Comparison of ENCODE assay signal across 11 mouse cellular contexts in the genomic region with DNA sequence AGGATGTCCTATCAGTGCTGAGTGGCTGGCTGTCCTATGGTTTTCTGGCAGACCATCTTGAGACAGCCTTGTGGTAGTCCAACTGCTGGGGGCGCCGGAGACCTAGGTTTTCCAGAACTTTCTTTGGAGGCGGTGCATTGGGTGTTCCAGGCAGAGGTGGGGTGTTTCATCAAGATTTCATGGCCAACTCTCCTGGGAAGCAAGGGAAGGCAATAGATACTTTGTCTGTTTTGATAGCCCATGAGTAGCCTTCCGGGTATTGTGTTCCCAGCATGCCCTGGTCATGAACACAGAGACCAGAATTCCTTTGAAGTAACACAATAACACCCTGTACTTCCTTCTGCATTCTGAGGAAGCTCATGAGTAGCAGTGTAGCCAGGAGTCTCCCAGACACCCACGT. TPM values are rescaled to one million over a fixed set of nuclear protein-coding genes. Genes with fewer than 3 reads are reported as not detected.
A peak's percentile ranks its signal among the peaks of the same experiment; 100 is the strongest.
DNase-seq lines count a peak whose midpoint lies in the region; ATAC-seq and TF ChIP-seq lines count a peak whose summit lies in the region.
"Had no signal": no experiment of that assay in that cellular context is flagged by ENCODE, and none has a peak within 500 bp of the region (broad histone marks: within the 10 kb centered on the region; RNA-seq: fewer than 3 reads in every experiment).

No protein-coding gene starts in this region.

- H3K27ac ChIP-seq in layer of hippocampus, adult 2 months = no peak overlapping the region
- H3K27ac ChIP-seq in heart, embryonic 14.5 days (replicated peaks in 1 of 2; ENCODE audit: control insufficient read depth in 1 of 2, insufficient read depth in 1 of 2, low read depth in 2 of 2, low read length in 2 of 2) = no peak overlapping the region
- H3K27ac ChIP-seq in liver, adult 2 months (replicated peaks; ENCODE audit: insufficient read depth, low read depth, low read length) = no peak overlapping the region
- H3K27ac ChIP-seq in stomach, embryonic 16.5 days (ENCODE audit: low read length) = no peak overlapping the region
- H3K27ac ChIP-seq in hindbrain, embryonic 12.5 days = no peak overlapping the region
- H3K27ac ChIP-seq: embryonic facial prominence, embryonic 13.5 days; midbrain, embryonic 12.5 days had no signal

- no peaks in the 10 kb centered on the region for H3K79me2 ChIP-seq in liver, adult 2 months (ENCODE audit: control insufficient read depth, insufficient read depth, low read length)

- H3K36me3 ChIP-seq in heart, embryonic 14.5 days (ENCODE audit: control insufficient read depth, insufficient read depth, low read length) = no peaks in the 10 kb centered on the region
- H3K36me3 ChIP-seq in liver, adult 2 months (ENCODE audit: control insufficient read depth, insufficient read depth, low read length) = no peaks in the 10 kb centered on the region
- H3K36me3 ChIP-seq in stomach, embryonic 16.5 days (ENCODE audit: control insufficient read depth, insufficient read depth, low read length) = no peaks in the 10 kb centered on the region
- no peaks in the 10 kb centered on the region for H3K36me3 ChIP-seq in hindbrain, embryonic 12.5 days
- H3K36me3 ChIP-seq: embryonic facial prominence, embryonic 13.5 days; midbrain, embryonic 12.5 days had no signal

- H3K4me1 ChIP-seq in heart, embryonic 14.5 days (ENCODE audit: control insufficient read depth in 2 of 2, insufficient read depth in 2 of 2, low read length in 2 of 2) = peaks cover 3 to 6% of the 10 kb centered on the region in 2 experiments; a peak in 1 of 4 replicates
- peaks cover 7% of the 10 kb centered on the region; the same call in 1 of the 2 replicates for H3K4me1 ChIP-seq in liver, adult 2 months (ENCODE audit: control insufficient read depth, insufficient read depth, low read length)
- no peaks in the 10 kb centered on the region for H3K4me1 ChIP-seq in stomach, embryonic 16.5 days (ENCODE audit: control insufficient read depth, insufficient read depth, low read length)
- H3K4me1 ChIP-seq in hindbrain, embryonic 12.5 days = no peaks in the 10 kb centered on the region
- H3K4me1 ChIP-seq: embryonic facial prominence, embryonic 13.5 days; midbrain, embryonic 12.5 days had no signal

- H3K4me2 ChIP-seq in heart, embryonic 14.5 days (ENCODE audit: low read length) = no peak overlapping the region
- H3K4me2 ChIP-seq in stomach, embryonic 16.5 days (ENCODE audit: low read depth, low read length) = no peak overlapping the region
- no peak overlapping the region for H3K4me2 ChIP-seq in hindbrain, embryonic 12.5 days (replicated peaks)
- H3K4me2 ChIP-seq: embryonic facial prominence, embryonic 13.5 days; midbrain, embryonic 12.5 days had no signal

- TF ChIP-seq POLR2A in liver, adult 2 months (IDR thresholded peaks at IDR 0.05; ENCODE audit: extremely low read depth, insufficient read depth, low read length) = no peak

- peak; percentile 57 for TF ChIP-seq CTCF in layer of hippocampus, adult 2 months (conservative IDR thresholded peaks at IDR 0.05)
- TF ChIP-seq CTCF in liver, adult 2 months (IDR thresholded peaks at IDR 0.05; ENCODE audit: low read depth, low read length) = peak; percentile 14; the same call in 1 of the 2 replicates

- DNase-seq in layer of hippocampus, adult 2 months (ENCODE audit: low spot score in 2 of 2) = no peak
- no peak for DNase-seq in layer of hippocampus, postnatal 10 days (ENCODE audit: low spot score in 2 of 2)
- no peak for DNase-seq in liver, adult 2 months (ENCODE audit: extremely low read depth, low read depth, low spot score)
- no peak for DNase-seq in natural killer cell, adult 2 months (ENCODE audit: low spot score in 2 of 2)
- DNase-seq in right cerebral cortex, postnatal 36 days (ENCODE audit: low spot score in 2 of 2) = no peak
- DNase-seq: thymus, postnatal 36 days had no signal

- no peaks in the 10 kb centered on the region for H3K27me3 ChIP-seq in heart, embryonic 14.5 days (ENCODE audit: control insufficient read depth, insufficient read depth, low read length)
- no peaks in the 10 kb centered on the region for H3K27me3 ChIP-seq in liver, adult 2 months (ENCODE audit: control insufficient read depth, insufficient read depth, low read length)
- no peaks in the 10 kb centered on the region for H3K27me3 ChIP-seq in stomach, embryonic 16.5 days (ENCODE audit: control insufficient read depth, insufficient read depth, low read length)
- no peaks in the 10 kb centered on the region for H3K27me3 ChIP-seq in hindbrain, embryonic 12.5 days
- H3K27me3 ChIP-seq: embryonic facial prominence, embryonic 13.5 days; midbrain, embryonic 12.5 days had no signal

- 73% methylated on average over 5 of the region's 5 CpGs for WGBS in heart, embryonic 14.5 days
- 86% methylated on average over 5 of the region's 5 CpGs for WGBS in liver, adult 2 months
- WGBS in stomach, embryonic 16.5 days = 82% methylated on average over 5 of the region's 5 CpGs
- WGBS in hindbrain, embryonic 12.5 days = 82% methylated on average over 5 of the region's 5 CpGs

- H3K4me3 ChIP-seq in layer of hippocampus, adult 2 months = no peak overlapping the region
- H3K4me3 ChIP-seq in heart, embryonic 14.5 days (ENCODE audit: control insufficient read depth in 1 of 2, insufficient read depth in 1 of 2, low read depth in 1 of 2, low read length in 2 of 2) = no peak overlapping the region
- no peak overlapping the region for H3K4me3 ChIP-seq in liver, adult 2 months (ENCODE audit: insufficient read depth, low read depth, low read length)
- no peak overlapping the region for H3K4me3 ChIP-seq in stomach, embryonic 16.5 days (replicated peaks; ENCODE audit: low read length)
- no peak overlapping the region for H3K4me3 ChIP-seq in hindbrain, embryonic 12.5 days
- H3K4me3 ChIP-seq: embryonic facial prominence, embryonic 13.5 days; midbrain, embryonic 12.5 days had no signal

- no peak overlapping the region for H3K9ac ChIP-seq in heart, embryonic 14.5 days (ENCODE audit: low read length)
- no peak overlapping the region for H3K9ac ChIP-seq in liver, adult 2 months (ENCODE audit: low read depth, low read length)
- H3K9ac ChIP-seq in stomach, embryonic 16.5 days (ENCODE audit: low read length) = no peak overlapping the region
- H3K9ac ChIP-seq in hindbrain, embryonic 12.5 days = no peak overlapping the region
- H3K9ac ChIP-seq: embryonic facial prominence, embryonic 13.5 days; midbrain, embryonic 12.5 days had no signal

- H3K9me3 ChIP-seq in heart, embryonic 14.5 days (ENCODE audit: control insufficient read depth, low read length) = no peaks in the 10 kb centered on the region
- H3K9me3 ChIP-seq in stomach, embryonic 16.5 days (replicated peaks; ENCODE audit: control insufficient read depth, low read length) = no peaks in the 10 kb centered on the region
- H3K9me3 ChIP-seq in hindbrain, embryonic 12.5 days (replicated peaks) = no peaks in the 10 kb centered on the region
- H3K9me3 ChIP-seq: embryonic facial prominence, embryonic 13.5 days; midbrain, embryonic 12.5 days had no signal

- ATAC-seq in heart, embryonic 14.5 days (ENCODE audit: insufficient number of reproducible peaks, insufficient read depth, low FRiP score, low read depth) = peak; percentile 57
- peak; percentile 40 for ATAC-seq in stomach, embryonic 16.5 days (ENCODE audit: insufficient read depth, low FRiP score)
- ATAC-seq in hindbrain, embryonic 12.5 days (ENCODE audit: low FRiP score) = no peak

RNA-seq across cellular contexts. Expression of a gene that starts 17.1 kb away (rescaled TPM):
- total RNA-seq in layer of hippocampus, adult 2 months (2021) = 10 to 100 TPM; 13.2 to 23.5 TPM
- total RNA-seq in layer of hippocampus, postnatal 10 days (2021) = 10 to 100 TPM; 22.1 to 29.0 TPM
- 22.5 and 27.9 TPM in 2 replicates for polyA plus RNA-seq in heart, embryonic 14.5 days (2014; fragmentation: Nextera tagmentation; extraction: Ambion mirVana)
- total RNA-seq in liver, adult 2 months (2014; rRNA removed) = 4.9 and 6.8 TPM in 2 replicates
- polyA plus RNA-seq in liver, adult 2 months (2012; rRNA removed) = 9.0 and 10.9 TPM in 2 replicates
- 5.4 and 6.9 TPM in 2 replicates for polyA plus RNA-seq in stomach, embryonic 16.5 days (2015; fragmentation: Nextera tagmentation; extraction: Ambion mirVana)
- polyA plus RNA-seq in hindbrain, embryonic 12.5 days (2016; fragmentation: Nextera tagmentation; extraction: Ambion mirVana) = 11.3 and 11.5 TPM in 2 replicates

RNA-seq across cellular contexts. Expression of a gene that starts 34.9 kb away (rescaled TPM):
- total RNA-seq in layer of hippocampus, adult 2 months (2021) = 10 to 100 TPM; 57.1 to 60.0 TPM
- 100 to 1,000 TPM; 101 to 102 TPM for total RNA-seq in layer of hippocampus, postnatal 10 days (2021)
- 88.8 and 91.8 TPM in 2 replicates for polyA plus RNA-seq in heart, embryonic 14.5 days (2014; fragmentation: Nextera tagmentation; extraction: Ambion mirVana)
- 17.4 and 19.1 TPM in 2 replicates for total RNA-seq in liver, adult 2 months (2014; rRNA removed)
- polyA plus RNA-seq in liver, adult 2 months (2012; rRNA removed) = 17.9 and 33.7 TPM in 2 replicates
- polyA plus RNA-seq in stomach, embryonic 16.5 days (2015; fragmentation: Nextera tagmentation; extraction: Ambion mirVana) = 452 and 514 TPM in 2 replicates
- 49.2 and 54.1 TPM in 2 replicates for polyA plus RNA-seq in hindbrain, embryonic 12.5 days (2016; fragmentation: Nextera tagmentation; extraction: Ambion mirVana)
